Mouse (Mus musculus) stomach, postnatal 0 days (tissue): ENCODE results near the gene Tnip2. TPM values are rescaled to one million over a fixed set of nuclear protein-coding genes. Genes with fewer than 3 reads are reported as not detected.

Experiments
- ATAC-seq: fragments of 200-750 bp; cut with Nextera tagmentation; 2 replicates; pipeline ENCODE4 v1.8.0; 2017; ENCODE audit not compliant: low FRiP score, low TSS enrichment
- DNase-seq: peaks from one replicate; pipeline ENCODE4 v3.0.0-alpha.2; 2016; ENCODE audit warnings: low spot score
- H3K27ac ChIP-seq: fragments of 300-500 bp; sonication (generic); replicated peaks from 2 replicates; pipeline ENCODE4 v1.5.1; 2014; ENCODE audit warnings: mild to moderate bottlenecking, control low read depth
- H3K27me3 ChIP-seq: fragments of 300-500 bp; sonication (generic); 2 replicates; pipeline ENCODE4 v1.6.1; 2014; ENCODE audit warnings: low read length; ENCODE audit not compliant: control insufficient read depth, insufficient read depth
- H3K36me3 ChIP-seq: fragments of 300-500 bp; sonication (generic); 2 replicates; pipeline ENCODE4 v1.6.1; 2014; ENCODE audit warnings: low read length, mixed read lengths; ENCODE audit not compliant: control insufficient read depth, insufficient read depth
- H3K4me1 ChIP-seq: fragments of 300-500 bp; sonication (generic); replicated peaks from 2 replicates; pipeline ENCODE4 v1.6.1; 2014; ENCODE audit warnings: antibody characterized with exemption; ENCODE audit not compliant: control insufficient read depth, insufficient read depth
- H3K4me2 ChIP-seq: fragments of 300-500 bp; sonication (generic); replicated peaks from 2 replicates; pipeline ENCODE4 v1.6.1; 2014; ENCODE audit warnings: low read depth, mild to moderate bottlenecking, control low read depth, moderate library complexity
- H3K4me3 ChIP-seq: fragments of 300-500 bp; sonication (generic); 2 replicates; pipeline ENCODE4 v1.5.1; 2014; ENCODE audit warnings: low read depth, low read length, control low read depth
- H3K9ac ChIP-seq: fragments of 300-500 bp; sonication (generic); 2 replicates; pipeline ENCODE4 v1.6.1; 2014; ENCODE audit warnings: mild to moderate bottlenecking, low read length, control low read depth, mixed read lengths
- H3K9me3 ChIP-seq: fragments of 300-500 bp; sonication (generic); 2 replicates; pipeline ENCODE4 v1.6.1; 2016; ENCODE audit warnings: low read length; ENCODE audit not compliant: control insufficient read depth
- CTCF ChIP-seq: IDR thresholded peaks from 2 replicates; pipeline ENCODE4 v1.5.1; 2016; ENCODE audit warnings: antibody characterized with exemption, low read depth, mild to moderate bottlenecking, moderate library complexity
- EP300 ChIP-seq: optimal IDR thresholded peaks from 2 replicates; pipeline ENCODE3; 2016; ENCODE audit warnings: antibody characterized with exemption
- WGBS: fragments of 180-500 bp; shearing (Covaris S2); extraction: QIAGEN DNeasy Blood & Tissue Kit; methylation state at CpG from one replicate; pipeline ENCODE4 v1.1.7; 2014; 5-methylcytosine and 5-hydroxymethylcytosine counted together
- polyA plus RNA-seq: library from polyadenylated mRNA; unstranded; fragments of >200 nt; fragmentation: Nextera tagmentation; extraction: Ambion mirVana; gene quantifications from 2 replicates; pipeline ENCODE4 v1.2.1, GENCODE M21; 2015

Gene Tnip2
- polyA plus RNA-seq, 1 experiment from 2014 or later = 16.2 TPM

GRCm38 (mm10) chr5:34528724-34529123 lies 14.9 kb upstream of the Tnip2 start:
- H3K27ac ChIP-seq = peak overlapping the region; percentile 40
- 62% methylated on average over 5 of the region's 5 CpGs for WGBS
- no peaks in the 10 kb centered on the region; the same call in 1 of the 2 replicates for H3K4me1 ChIP-seq
- no peaks in the 10 kb centered on the region for H3K36me3 ChIP-seq
- H3K9ac ChIP-seq = no peak overlapping the region
- no peak for ATAC-seq
- no peaks in the 10 kb centered on the region for H3K9me3 ChIP-seq
- no peak for DNase-seq
- no peaks in the 10 kb centered on the region for H3K27me3 ChIP-seq
- no peak for TF ChIP-seq EP300
- no peak for TF ChIP-seq CTCF
- H3K4me2 ChIP-seq = no peak overlapping the region
- H3K4me3 ChIP-seq = no peak overlapping the region

- H3K4me1 ChIP-seq = no peaks in the 10 kb centered on the region; the same call in 1 of the 2 replicates
- no peaks in the 10 kb centered on the region for H3K36me3 ChIP-seq
- TF ChIP-seq CTCF (no peak), EP300 (no peak)
- ATAC-seq (no peak), DNase-seq (no peak)
- no peaks in the 10 kb centered on the region for H3K9me3 ChIP-seq
- H3K27ac ChIP-seq = no peak overlapping the region
- H3K9ac ChIP-seq = no peak overlapping the region
- 89% methylated on average over 2 of the region's 2 CpGs for WGBS
- no peaks in the 10 kb centered on the region for H3K27me3 ChIP-seq
- H3K4me3 ChIP-seq = no peak overlapping the region
- H3K4me2 ChIP-seq = no peak overlapping the region
Observed at GRCm38 (mm10) chr5:34527352-34527751, 13.6 kb upstream of the Tnip2 start.

- Histone ChIP-seq H3K4me2 (peak overlapping the region; percentile 76), H3K9ac (peak overlapping the region; percentile 68; the same call in 1 of the 2 replicates), H3K4me1 (no peaks in the 10 kb centered on the region; the same call in 1 of the 2 replicates), H3K36me3 (no peaks in the 10 kb centered on the region), H3K4me3 (peak overlapping the region; percentile 57), H3K27me3 (no peaks in the 10 kb centered on the region), H3K27ac (peak overlapping the region; percentile 73), H3K9me3 (no peaks in the 10 kb centered on the region)
- TF ChIP-seq CTCF (no peak), EP300 (no peak)
- ATAC-seq (no peak), DNase-seq (no peak)
- 53% methylated on average over 5 of the region's 5 CpGs for WGBS
Observed at GRCm38 (mm10) chr5:34526477-34526775, 12.6 kb upstream of the Tnip2 start.

DNA sequence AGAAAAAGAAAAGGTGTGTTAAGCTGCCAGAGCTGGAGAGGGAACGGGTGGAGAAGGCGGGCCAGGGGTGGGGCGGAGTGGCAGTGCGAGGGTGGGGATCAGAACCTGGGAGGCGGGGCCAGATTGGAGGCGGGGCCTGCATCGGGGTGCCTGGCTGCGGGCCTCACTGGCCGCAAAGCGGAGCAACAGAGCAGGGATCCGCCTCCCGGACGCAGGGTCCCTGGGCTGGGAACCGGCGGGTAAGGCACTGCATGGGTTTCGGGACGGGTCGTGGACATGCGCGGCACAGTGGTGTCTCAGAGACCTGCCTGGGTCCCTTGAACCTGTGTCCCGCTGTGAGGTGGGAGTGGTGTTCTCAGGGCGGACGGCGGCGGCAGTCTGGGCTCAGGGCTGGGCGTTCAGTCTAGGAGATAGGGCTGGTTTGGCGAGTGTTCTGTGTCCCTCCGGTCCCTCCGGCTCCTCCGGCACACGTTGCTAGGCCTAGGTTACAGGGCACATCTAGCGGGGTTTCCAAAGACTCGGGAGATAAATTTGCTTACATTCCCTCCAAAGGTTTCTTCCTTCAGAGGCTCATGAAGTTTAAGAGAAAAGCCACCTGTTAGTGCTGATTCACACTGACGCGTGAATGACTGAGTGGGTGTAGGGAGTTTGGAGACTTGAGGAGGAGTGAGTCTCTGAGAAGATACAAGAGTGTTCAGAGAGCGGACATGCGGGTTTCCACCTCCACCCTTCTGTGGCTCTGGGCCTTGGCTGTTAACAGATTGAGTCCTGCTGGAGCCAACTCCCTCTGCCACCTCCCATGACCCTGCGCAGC lies 12.1 kb upstream of the Tnip2 start, which contains the start of gene Sh3bp2:
Gene Sh3bp2, plus strand, starts transcription at position 176 of the 814 bp plus-strand sequence.
- no peaks in the 10 kb centered on the region; the same call in 1 of the 2 replicates for H3K4me1 ChIP-seq
- 1% methylated on average over 38 of the region's 38 CpGs for WGBS
- H3K27me3 ChIP-seq = no peaks in the 10 kb centered on the region
- H3K9me3 ChIP-seq = no peaks in the 10 kb centered on the region
- no peaks in the 10 kb centered on the region for H3K36me3 ChIP-seq
- H3K27ac ChIP-seq = peak within 1 kb of the TSS; percentile 73
- peak; percentile 92 for ATAC-seq
- H3K4me2 ChIP-seq = peak within 1 kb of the TSS; percentile 76
- DNase-seq = peak; percentile 99
- peak within 1 kb of the TSS; percentile 57 for H3K4me3 ChIP-seq
- H3K9ac ChIP-seq = peak within 1 kb of the TSS; percentile 68
- TF ChIP-seq EP300 = no peak
- TF ChIP-seq CTCF = peak; percentile 49

DNA sequence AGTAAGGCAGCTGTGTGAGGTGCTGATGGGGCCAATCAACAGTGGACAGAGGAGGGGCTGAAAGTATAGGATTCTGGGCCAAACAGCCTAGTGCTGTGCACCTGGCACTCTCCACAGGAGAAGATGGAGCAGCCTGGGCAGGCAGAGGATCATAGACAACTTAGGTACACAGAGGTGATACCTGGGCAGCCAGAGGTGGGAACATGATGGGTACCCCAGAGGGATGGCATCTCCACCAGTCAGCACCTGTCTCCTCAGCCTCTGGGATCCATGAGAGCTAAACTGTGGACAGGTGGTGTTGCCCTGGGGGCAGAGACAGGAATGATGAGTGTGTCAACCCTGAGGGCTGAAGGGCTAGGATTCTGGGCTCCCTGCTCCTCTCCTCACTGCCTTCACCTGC lies 10.7 kb upstream of the Tnip2 start:
- Histone ChIP-seq H3K27ac (no peak overlapping the region), H3K9me3 (no peaks in the 10 kb centered on the region), H3K4me3 (no peak overlapping the region), H3K9ac (no peak overlapping the region), H3K4me2 (no peak overlapping the region), H3K36me3 (no peaks in the 10 kb centered on the region), H3K4me1 (no peaks in the 10 kb centered on the region), H3K27me3 (no peaks in the 10 kb centered on the region)
- TF ChIP-seq EP300 (no peak), CTCF (no peak)
- no peak for ATAC-seq
- no peak for DNase-seq

GRCm38 (mm10) chr5:34523958-34524485 lies 10.2 kb upstream of the Tnip2 start:
- no peaks in the 10 kb centered on the region for H3K4me1 ChIP-seq
- no peak overlapping the region for H3K9ac ChIP-seq
- no peak for ATAC-seq

More at GRCm38 (mm10) chr5:34523958-34524485, 10.2 kb upstream of the Tnip2 start:
- whole genome bisulfite sequencing = 58% methylated on average over 4 of the region's 4 CpGs
- TF ChIP-seq CTCF (peak; percentile 32; the same call in 1 of the 2 replicates), EP300 (no peak)
- no peaks in the 10 kb centered on the region for H3K36me3 ChIP-seq
- no peaks in the 10 kb centered on the region for H3K9me3 ChIP-seq
- no peak for DNase-seq
- H3K4me3 ChIP-seq = no peak overlapping the region
- no peak overlapping the region for H3K4me2 ChIP-seq
- H3K27me3 ChIP-seq = no peaks in the 10 kb centered on the region
- no peak overlapping the region for H3K27ac ChIP-seq
